Mouse (Mus musculus) kidney, adult 2 months (tissue): ENCODE measurements around the gene Mrgpra2a. TPM values are rescaled to one million over a fixed set of nuclear protein-coding genes. Genes with fewer than 3 reads are reported as not detected.
"Not testable (repeated sequence)": the region's sequence is repeated elsewhere in the genome, so short reads cannot be mapped to it uniquely, and the experiment has no call there.

Experiments
- DNase-seq: peaks from one replicate; pipeline ENCODE4 v3.0.0; 2021
- H3K27ac ChIP-seq: fragments of 200-500 bp; 2 replicates; pipeline ENCODE4 v1.5.1; 2012; ENCODE audit warnings: low read depth, low read length, control low read depth, inconsistent platforms; ENCODE audit not compliant: insufficient read depth
- H3K27me3 ChIP-seq: fragments of 200-500 bp; replicated peaks from 2 replicates; pipeline ENCODE4 v1.6.1; 2012; ENCODE audit warnings: mild to moderate bottlenecking, moderate library complexity, low read length, inconsistent platforms; ENCODE audit not compliant: control insufficient read depth, insufficient read depth
- H3K36me3 ChIP-seq: fragments of 200-500 bp; 2 replicates; pipeline ENCODE4 v1.6.1; 2012; ENCODE audit warnings: mild to moderate bottlenecking, moderate library complexity, low read length, inconsistent platforms; ENCODE audit not compliant: control insufficient read depth, insufficient read depth
- H3K4me1 ChIP-seq: fragments of 200-500 bp; 2 replicates; pipeline ENCODE4 v1.6.1; 2011; ENCODE audit warnings: low read length; ENCODE audit not compliant: control insufficient read depth, insufficient read depth
- H3K4me3 ChIP-seq: fragments of 200-500 bp; 2 replicates; pipeline ENCODE4 v1.5.1; 2011; ENCODE audit warnings: mild to moderate bottlenecking, low read depth, low read length, control low read depth; ENCODE audit not compliant: insufficient read depth
- WGBS: fragments of 180-500 bp; shearing (Covaris S2); methylation state at CpG from one replicate; pipeline ENCODE4 v1.1.7; 2018; 5-methylcytosine and 5-hydroxymethylcytosine counted together
- polyA plus RNA-seq: library from polyadenylated mRNA; depleted of rRNA; stranded (reverse); fragments of >200 nt; gene quantifications from 2 replicates; pipeline ENCODE4 v1.2.3, GENCODE M21; 2012; rRNA removed

The Mrgpra2a gene
- polyA plus RNA-seq: 0.07 TPM in 1 of 2 replicates, not detected in the other

DNA sequence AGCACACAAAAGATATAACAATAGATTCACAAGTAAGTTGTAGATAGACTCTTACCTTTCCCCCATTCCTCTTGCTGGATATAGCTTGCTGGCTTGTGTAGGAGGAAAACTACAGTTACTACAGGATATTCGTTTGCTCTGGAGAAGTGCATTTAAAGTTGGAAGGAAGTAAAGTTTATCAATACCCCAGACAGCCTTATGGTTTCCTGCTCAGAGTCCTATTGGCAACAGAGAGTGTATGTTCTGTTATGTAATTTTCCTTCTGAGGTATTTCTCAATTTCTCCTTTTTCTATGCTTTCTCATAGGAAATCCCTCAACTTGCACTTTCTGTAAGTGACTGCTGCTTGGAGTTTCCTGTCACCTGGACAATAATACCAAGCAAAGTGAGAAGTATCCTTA, at the start of gene Mrgpra2a:
Gene Mrgpra2a (minus strand): TSS at position 125 of the 400 bp plus-strand sequence.
- H3K36me3 ChIP-seq: not testable (repeated sequence)
- no CpG with 5 or more reads among the region's 1 CpGs for WGBS

DNA sequence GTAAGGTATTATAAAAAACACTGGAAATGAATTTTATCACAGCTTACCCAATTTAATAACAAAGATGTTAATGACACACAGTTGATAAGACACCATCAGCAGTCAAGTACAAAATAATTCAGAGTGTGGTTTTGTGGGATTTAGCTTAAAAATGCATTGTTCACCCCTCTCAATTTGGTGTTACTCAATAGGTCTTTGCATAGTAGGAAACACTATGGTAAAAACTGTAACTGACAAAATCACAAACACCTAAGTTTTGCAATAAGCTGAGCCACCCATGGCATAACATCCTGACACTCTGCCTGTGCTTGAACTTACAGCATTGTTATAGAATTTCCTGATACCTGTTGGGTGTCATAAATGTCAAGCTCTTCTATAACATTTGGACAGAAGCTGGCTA, 39.3 kb upstream of the Mrgpra2a start:
- H3K27me3 ChIP-seq, H3K4me3 ChIP-seq, H3K36me3 ChIP-seq, H3K4me1 ChIP-seq, H3K27ac ChIP-seq, DNase-seq: not testable (repeated sequence)

More for the DNA sequence above, at the start of gene Mrgpra2a:
- H3K4me1 ChIP-seq, DNase-seq, H3K27ac ChIP-seq, H3K27me3 ChIP-seq, H3K4me3 ChIP-seq: not testable (repeated sequence)

DNA sequence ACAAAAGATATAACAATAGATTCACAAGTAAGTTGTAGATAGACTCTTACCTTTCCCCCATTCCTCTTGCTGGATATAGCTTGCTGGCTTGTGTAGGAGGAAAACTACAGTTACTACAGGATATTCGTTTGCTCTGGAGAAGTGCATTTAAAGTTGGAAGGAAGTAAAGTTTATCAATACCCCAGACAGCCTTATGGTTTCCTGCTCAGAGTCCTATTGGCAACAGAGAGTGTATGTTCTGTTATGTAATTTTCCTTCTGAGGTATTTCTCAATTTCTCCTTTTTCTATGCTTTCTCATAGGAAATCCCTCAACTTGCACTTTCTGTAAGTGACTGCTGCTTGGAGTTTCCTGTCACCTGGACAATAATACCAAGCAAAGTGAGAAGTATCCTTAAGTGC, 37.5 kb upstream of the Mrgpra2a start:
- not testable (repeated sequence) for H3K27ac ChIP-seq, H3K27me3 ChIP-seq, H3K36me3 ChIP-seq, H3K4me3 ChIP-seq, H3K4me1 ChIP-seq, DNase-seq
- WGBS: no CpG with 5 or more reads among the region's 1 CpGs

DNA sequence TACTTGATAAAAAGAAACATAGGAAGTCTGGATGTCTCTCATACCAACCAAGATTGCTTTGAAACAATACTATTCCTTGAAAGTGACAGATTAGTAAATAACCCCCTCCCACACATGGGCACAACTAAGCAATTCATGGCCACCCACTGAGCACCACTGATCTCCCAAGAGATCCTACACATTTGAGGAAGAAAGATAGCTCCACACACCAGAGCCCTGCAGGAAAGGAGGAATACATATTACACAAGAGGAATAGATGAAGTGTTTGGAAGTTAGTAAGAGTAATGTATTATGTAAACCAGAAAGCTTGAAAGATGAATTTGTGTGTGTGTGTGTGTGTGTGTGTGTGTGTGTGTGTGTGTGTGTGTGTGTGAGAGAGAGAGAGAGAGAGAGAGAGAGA, 31.2 kb upstream of the Mrgpra2a start:
- H3K4me3 ChIP-seq, H3K36me3 ChIP-seq, H3K4me1 ChIP-seq, DNase-seq, H3K27ac ChIP-seq, H3K27me3 ChIP-seq: not testable (repeated sequence)

DNA sequence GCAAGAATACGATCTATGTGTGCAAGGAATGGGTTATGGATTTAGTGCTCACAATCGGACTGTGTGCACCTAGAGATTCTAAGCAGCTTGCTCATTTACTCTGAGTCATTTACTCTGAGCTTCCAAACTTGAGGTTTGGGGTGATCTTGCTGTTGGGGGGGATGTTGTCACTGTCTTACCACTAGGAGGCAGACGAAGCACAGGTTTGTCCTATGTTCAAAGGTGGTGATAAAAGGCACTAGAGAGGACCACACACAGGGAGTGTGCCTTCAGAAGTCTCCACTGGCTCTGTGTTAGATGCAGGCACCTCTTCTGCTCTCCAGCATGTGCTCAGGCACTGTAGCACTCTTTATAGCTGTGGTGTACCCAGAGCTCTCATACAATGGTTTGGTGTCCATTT, 22.0 kb upstream of the Mrgpra2a start:
- not testable (repeated sequence) for DNase-seq, H3K4me3 ChIP-seq
- 39% methylated on average over 1 of the region's 3 CpGs for WGBS

DNA sequence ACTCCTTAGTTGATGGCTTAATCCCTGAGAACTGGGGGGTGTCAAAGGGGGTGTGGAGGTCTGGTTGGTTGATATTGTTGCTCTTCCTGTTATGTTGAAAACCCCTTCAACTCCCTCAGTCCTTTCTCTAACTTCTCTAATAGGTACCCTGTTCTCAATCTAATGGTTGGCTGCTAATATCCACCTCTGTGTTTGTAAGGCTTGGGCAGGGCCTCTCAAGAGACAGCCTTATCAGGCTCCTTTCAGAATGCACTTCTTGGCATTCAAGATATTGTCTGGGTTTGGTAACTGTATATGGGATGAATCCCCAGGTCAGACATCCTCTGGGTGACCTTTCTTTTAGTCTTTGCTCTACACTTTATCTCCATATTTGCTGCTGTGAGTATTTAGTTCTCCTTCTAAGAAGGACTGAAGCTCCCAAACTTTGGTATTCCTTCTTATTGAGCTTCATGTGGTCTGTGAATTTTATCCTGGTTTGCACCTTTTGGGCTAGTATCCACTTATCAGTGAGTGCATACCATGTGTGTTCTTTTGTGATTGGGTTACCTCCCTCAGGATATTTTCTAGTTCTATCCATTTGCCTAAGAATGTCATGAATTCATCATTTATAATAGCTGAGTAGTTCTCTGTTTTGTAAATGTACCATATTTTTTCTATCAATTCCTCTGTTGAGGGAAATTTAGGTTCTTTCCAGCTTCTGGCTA, 13.5 kb upstream of the Mrgpra2a start:
- H3K27me3 ChIP-seq, DNase-seq, H3K36me3 ChIP-seq, H3K4me1 ChIP-seq, H3K4me3 ChIP-seq, H3K27ac ChIP-seq: not testable (repeated sequence)

More for the DNA sequence above, 22.0 kb upstream of the Mrgpra2a start:
- H3K27me3 ChIP-seq, H3K4me1 ChIP-seq, H3K36me3 ChIP-seq, H3K27ac ChIP-seq: not testable (repeated sequence)

DNA sequence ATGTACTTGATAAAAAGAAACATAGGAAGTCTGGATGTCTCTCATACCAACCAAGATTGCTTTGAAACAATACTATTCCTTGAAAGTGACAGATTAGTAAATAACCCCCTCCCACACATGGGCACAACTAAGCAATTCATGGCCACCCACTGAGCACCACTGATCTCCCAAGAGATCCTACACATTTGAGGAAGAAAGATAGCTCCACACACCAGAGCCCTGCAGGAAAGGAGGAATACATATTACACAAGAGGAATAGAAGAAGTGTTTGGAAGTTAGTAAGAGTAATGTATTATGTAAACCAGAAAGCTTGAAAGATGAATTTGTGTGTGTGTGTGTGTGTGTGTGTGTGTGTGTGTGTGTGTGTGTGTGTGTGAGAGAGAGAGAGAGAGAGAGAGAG, 6.2 kb downstream of the Mrgpra2a start:
- H3K4me3 ChIP-seq, H3K27ac ChIP-seq, DNase-seq, H3K4me1 ChIP-seq, H3K36me3 ChIP-seq, H3K27me3 ChIP-seq: not testable (repeated sequence)

DNA sequence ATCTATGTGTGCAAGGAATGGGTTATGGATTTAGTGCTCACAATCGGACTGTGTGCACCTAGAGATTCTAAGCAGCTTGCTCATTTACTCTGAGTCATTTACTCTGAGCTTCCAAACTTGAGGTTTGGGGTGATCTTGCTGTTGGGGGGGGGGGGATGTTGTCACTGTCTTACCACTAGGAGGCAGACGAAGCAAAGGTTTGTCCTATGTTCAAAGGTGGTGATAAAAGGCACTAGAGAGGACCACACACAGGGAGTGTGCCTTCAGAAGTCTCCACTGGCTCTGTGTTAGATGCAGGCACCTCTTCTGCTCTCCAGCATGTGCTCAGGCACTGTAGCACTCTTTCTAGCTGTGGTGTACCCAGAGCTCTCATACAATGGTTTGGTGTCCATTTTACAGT, 15.5 kb downstream of the Mrgpra2a start:
- not testable (repeated sequence) for H3K36me3 ChIP-seq, H3K27me3 ChIP-seq, DNase-seq, H3K4me3 ChIP-seq, H3K4me1 ChIP-seq, H3K27ac ChIP-seq
- 22% methylated on average over 1 of the region's 2 CpGs for WGBS

DNA sequence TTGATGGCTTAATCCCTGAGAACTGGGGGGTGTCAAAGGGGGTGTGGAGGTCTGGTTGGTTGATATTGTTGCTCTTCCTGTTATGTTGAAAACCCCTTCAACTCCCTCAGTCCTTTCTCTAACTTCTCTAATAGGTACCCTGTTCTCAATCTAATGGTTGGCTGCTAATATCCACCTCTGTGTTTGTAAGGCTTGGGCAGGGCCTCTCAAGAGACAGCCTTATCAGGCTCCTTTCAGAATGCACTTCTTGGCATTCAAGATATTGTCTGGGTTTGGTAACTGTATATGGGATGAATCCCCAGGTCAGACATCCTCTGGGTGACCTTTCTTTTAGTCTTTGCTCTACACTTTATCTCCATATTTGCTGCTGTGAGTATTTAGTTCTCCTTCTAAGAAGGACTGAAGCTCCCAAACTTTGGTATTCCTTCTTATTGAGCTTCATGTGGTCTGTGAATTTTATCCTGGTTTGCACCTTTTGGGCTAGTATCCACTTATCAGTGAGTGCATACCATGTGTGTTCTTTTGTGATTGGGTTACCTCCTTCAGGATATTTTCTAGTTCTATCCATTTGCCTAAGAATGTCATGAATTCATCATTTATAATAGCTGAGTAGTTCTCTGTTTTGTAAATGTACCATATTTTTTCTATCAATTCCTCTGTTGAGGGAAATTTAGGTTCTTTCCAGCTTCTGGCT, 24.0 kb downstream of the Mrgpra2a start:
- H3K4me1 ChIP-seq, H3K4me3 ChIP-seq, H3K27me3 ChIP-seq, DNase-seq, H3K27ac ChIP-seq, H3K36me3 ChIP-seq: not testable (repeated sequence)
